Mouse (Mus musculus): ENCODE measurements around the gene Gls.
A peak's percentile ranks its signal among the peaks of the same experiment; 100 is the strongest.

The Gls gene

GRCm38 (mm10) chr1:52248899-52249556, 16.0 kb upstream of the Gls start:
- DNase-seq (ENCODE audit: low spot score in 2 of 2), result no peak

GRCm38 (mm10) chr1:52242270-52242669, 9.2 kb upstream of the Gls start:
- no peak for DNase-seq (ENCODE audit: low spot score in 2 of 2)

GRCm38 (mm10) chr1:52232766-52233140, 279 bp downstream of the Gls start:
- no peak for DNase-seq (ENCODE audit: low spot score in 2 of 2)

- DNase-seq (ENCODE audit: low spot score in 2 of 2), result peak; percentile 41
These were observed 880 bp downstream of the Gls start for GRCm38 (mm10) chr1:52231939-52232765.

GRCm38 (mm10) chr1:52230404-52230803, 2.6 kb downstream of the Gls start:
- no peak for DNase-seq (ENCODE audit: low spot score in 2 of 2)

GRCm38 (mm10) chr1:52228178-52228577, 4.9 kb downstream of the Gls start:
- DNase-seq (ENCODE audit: low spot score in 2 of 2), result no peak

GRCm38 (mm10) chr1:52226416-52226815, 6.6 kb downstream of the Gls start:
- no peak for DNase-seq (ENCODE audit: low spot score in 2 of 2)

- DNase-seq (ENCODE audit: low spot score in 2 of 2), result no peak
These were observed 16.3 kb downstream of the Gls start for GRCm38 (mm10) chr1:52216766-52217165.

GRCm38 (mm10) chr1:52182992-52183391, 50.0 kb downstream of the Gls start:
- DNase-seq (ENCODE audit: low spot score in 2 of 2), result no peak

- no peak for DNase-seq (ENCODE audit: low spot score in 2 of 2)
These were observed 51.0 kb downstream of the Gls start for GRCm38 (mm10) chr1:52181994-52182393.

GRCm38 (mm10) chr1:52179939-52180568, 53.0 kb downstream of the Gls start:
- no peak for DNase-seq (ENCODE audit: low spot score in 2 of 2)

- no peak for DNase-seq (ENCODE audit: low spot score in 2 of 2)
These were observed 56.0 kb downstream of the Gls start for GRCm38 (mm10) chr1:52176999-52177398.

GRCm38 (mm10) chr1:52175983-52176382, 57.0 kb downstream of the Gls start:
- no peak for DNase-seq (ENCODE audit: low spot score in 2 of 2)

- no peak for DNase-seq (ENCODE audit: low spot score in 2 of 2)
These were observed 57.7 kb downstream of the Gls start for GRCm38 (mm10) chr1:52175321-52175720.

GRCm38 (mm10) chr1:52171271-52171670, 61.8 kb downstream of the Gls start:
- DNase-seq (ENCODE audit: low spot score in 2 of 2), result no peak

GRCm38 (mm10) chr1:52170747-52171146, 62.3 kb downstream of the Gls start:
- no peak for DNase-seq (ENCODE audit: low spot score in 2 of 2)

- no peak for DNase-seq (ENCODE audit: low spot score in 2 of 2)
These were observed 63.0 kb downstream of the Gls start for GRCm38 (mm10) chr1:52170057-52170456.

- DNase-seq (ENCODE audit: low spot score in 2 of 2), result no peak
These were observed 66.3 kb downstream of the Gls start for GRCm38 (mm10) chr1:52166652-52167220.

- no peak for DNase-seq (ENCODE audit: low spot score in 2 of 2)
These were observed 69.2 kb downstream of the Gls start for GRCm38 (mm10) chr1:52163707-52164457.

GRCm38 (mm10) chr1:52161151-52161550, 71.9 kb downstream of the Gls start:
- DNase-seq (ENCODE audit: low spot score in 2 of 2), result no peak

- DNase-seq (ENCODE audit: low spot score in 2 of 2), result peak in 1 of 2 experiments; percentile 43
These were observed 74.3 kb downstream of the Gls start for GRCm38 (mm10) chr1:52158490-52159381.

All from right cerebral cortex, postnatal 36 days (tissue).